8 mouse cellular contexts compared by ENCODE assay signal in the genomic region with DNA sequence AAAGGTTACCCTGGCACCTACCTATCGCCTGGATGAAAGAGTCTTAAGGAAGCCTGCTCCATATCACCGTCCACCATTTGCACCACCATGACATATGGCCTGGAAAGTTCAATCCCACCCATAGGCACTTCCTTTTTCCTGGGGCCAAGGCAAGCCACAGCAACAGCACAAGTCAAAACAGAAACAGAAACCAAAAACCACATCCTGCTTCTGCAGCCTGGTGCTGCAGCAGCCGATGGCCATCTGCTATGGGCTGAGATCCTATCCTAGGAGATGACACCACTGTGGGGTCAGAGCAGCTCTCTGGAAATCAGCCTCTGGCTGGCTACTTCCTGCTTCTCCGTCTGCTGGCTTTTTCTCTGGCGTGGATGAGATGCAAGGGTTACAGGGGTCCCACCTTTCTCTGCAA. TPM values are rescaled to one million over a fixed set of nuclear protein-coding genes. Genes with fewer than 3 reads are reported as not detected.
DNase-seq lines count a peak whose midpoint lies in the region; ATAC-seq lines count a peak whose summit lies in the region.

No protein-coding gene starts in this region.

- no peak overlapping the region for H3K9ac ChIP-seq in forebrain, embryonic 14.5 days (ENCODE audit: low read length)

- DNase-seq in layer of hippocampus, adult 11-12 months (ENCODE audit: low spot score), result peak; percentile 41
- no peak for DNase-seq in layer of hippocampus, postnatal 14 days (ENCODE audit: low spot score in 2 of 2)
- DNase-seq in kidney, postnatal 14 days, result peak; percentile 51
- peak; percentile 60 to 68 for DNase-seq in monocyte, adult 2 months (ENCODE audit: low read depth in 1 of 2, low spot score in 2 of 2)
- no peak for DNase-seq in forebrain, embryonic 14.5 days (ENCODE audit: low spot score)
- no peak for DNase-seq in ovary, postnatal 14 days (ENCODE audit: low spot score)

- no peak overlapping the region for H3K27ac ChIP-seq in forebrain, embryonic 14.5 days (ENCODE audit: low read depth, low read length)

- H3K4me3 ChIP-seq in erythroblast, embryonic 14.5 days (replicated peaks), result peak overlapping the region; percentile 5
- H3K4me3 ChIP-seq in forebrain, embryonic 14.5 days (ENCODE audit: low read depth, low read length), result no peak overlapping the region

- no peaks in the 10 kb centered on the region for H3K36me3 ChIP-seq in erythroblast, embryonic 14.5 days (ENCODE audit: control insufficient read depth)
- H3K36me3 ChIP-seq in forebrain, embryonic 14.5 days (ENCODE audit: control insufficient read depth, insufficient read depth, low read length), result no peaks in the 10 kb centered on the region

- H3K9me3 ChIP-seq in erythroblast, embryonic 14.5 days (ENCODE audit: control insufficient read depth, low read length), result no peaks in the 10 kb centered on the region
- H3K9me3 ChIP-seq in forebrain, embryonic 14.5 days (replicated peaks; ENCODE audit: control insufficient read depth, low read length), result no peaks in the 10 kb centered on the region

- no peak overlapping the region for H3K4me2 ChIP-seq in forebrain, embryonic 14.5 days (ENCODE audit: low read length)

- 87% methylated on average over 5 of the region's 5 CpGs for WGBS in forebrain, embryonic 14.5 days

- no peaks in the 10 kb centered on the region for H3K27me3 ChIP-seq in erythroblast, embryonic 14.5 days (ENCODE audit: control insufficient read depth)
- H3K27me3 ChIP-seq in forebrain, embryonic 14.5 days (replicated peaks; ENCODE audit: control insufficient read depth, insufficient read depth, low read length), result no peaks in the 10 kb centered on the region

- H3K4me1 ChIP-seq in erythroblast, embryonic 14.5 days (ENCODE audit: control insufficient read depth), result peaks cover 11% of the 10 kb centered on the region
- H3K4me1 ChIP-seq in forebrain, embryonic 14.5 days (ENCODE audit: control insufficient read depth, insufficient read depth, low read length), result peaks cover 5% of the 10 kb centered on the region; the same call in 1 of the 2 replicates

- ATAC-seq in forebrain, embryonic 14.5 days, result no peak
- no peak for ATAC-seq in cerebellum, adult (ENCODE audit: insufficient number of reproducible peaks, low FRiP score, low TSS enrichment)

RNA-seq across cellular contexts. Expression of gene Tmem229b, which starts 26.7 kb away (rescaled TPM):
- 10 to 100 TPM; 74.6 to 80.0 TPM for total RNA-seq in layer of hippocampus, postnatal 14 days (2021)
- polyA plus RNA-seq in erythroblast, embryonic 14.5 days (2012), result 0.02 and 0.06 TPM in 2 replicates
- 37.7 and 45.5 TPM in 2 replicates for polyA plus RNA-seq in forebrain, embryonic 14.5 days (2014; fragmentation: Nextera tagmentation; extraction: Ambion mirVana)

RNA-seq across cellular contexts. Expression of gene Plekhh1, which starts 48.3 kb away (rescaled TPM):
- total RNA-seq in layer of hippocampus, postnatal 14 days (2021), result 10 to 100 TPM in 1 of 2 experiments, 1 to 10 TPM in 1; 8.5 to 11.4 TPM
- not detected in 2 replicates for polyA plus RNA-seq in erythroblast, embryonic 14.5 days (2012)
- polyA plus RNA-seq in forebrain, embryonic 14.5 days (2014; fragmentation: Nextera tagmentation; extraction: Ambion mirVana), result 0.95 and 1.3 TPM in 2 replicates

Comparison
In these comparisons a context has a peak if more than half of its experiments do, and no peak if none do; other contexts are left out.
1. DNase-seq: peak in layer of hippocampus, adult 11-12 months (single experiment), kidney, postnatal 14 days (single experiment) and monocyte, adult 2 months (2 of 2); none in layer of hippocampus, postnatal 14 days (0 of 2), forebrain, embryonic 14.5 days (single experiment) and ovary, postnatal 14 days (single experiment).
2. RNA of gene Tmem229b, which starts 26.7 kb away (polyA plus RNA-seq): 37.7 to 45.5 TPM in forebrain, embryonic 14.5 days; 0.02 to 0.06 TPM in erythroblast, embryonic 14.5 days; every median in the first group is over 10 times any median in the second.